Mouse (Mus musculus) fat pad, adult 2 months (tissue): ENCODE data around the gene Wdfy1.

Source experiments
- DNase-seq: peaks from one replicate; pipeline ENCODE4 v3.0.0-alpha.2; 2011; ENCODE audit warnings: low read depth, low spot score; ENCODE audit errors: extremely low read depth

Wdfy1 gene

DNA sequence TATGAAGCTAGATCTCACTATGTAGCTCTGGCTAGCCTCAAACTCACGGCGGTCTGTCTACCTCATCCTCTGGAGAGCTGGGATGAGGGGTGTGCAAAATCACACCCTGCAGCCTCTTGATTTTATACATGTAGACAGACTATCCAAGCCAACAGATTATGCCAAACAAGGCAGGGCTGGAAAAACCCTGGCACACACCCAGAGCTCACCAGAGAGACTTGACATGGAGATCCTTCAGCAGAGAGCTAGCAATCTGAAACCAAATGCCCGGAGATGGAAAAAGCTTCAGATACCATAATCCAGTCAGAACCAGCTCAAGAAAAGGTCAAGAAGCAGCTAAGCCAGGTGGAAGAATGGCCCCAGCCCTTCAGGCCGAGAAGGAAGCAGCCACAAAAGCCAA lies 111.0 kb downstream of the Wdfy1 start:
- DNase-seq = no peak

DNA sequence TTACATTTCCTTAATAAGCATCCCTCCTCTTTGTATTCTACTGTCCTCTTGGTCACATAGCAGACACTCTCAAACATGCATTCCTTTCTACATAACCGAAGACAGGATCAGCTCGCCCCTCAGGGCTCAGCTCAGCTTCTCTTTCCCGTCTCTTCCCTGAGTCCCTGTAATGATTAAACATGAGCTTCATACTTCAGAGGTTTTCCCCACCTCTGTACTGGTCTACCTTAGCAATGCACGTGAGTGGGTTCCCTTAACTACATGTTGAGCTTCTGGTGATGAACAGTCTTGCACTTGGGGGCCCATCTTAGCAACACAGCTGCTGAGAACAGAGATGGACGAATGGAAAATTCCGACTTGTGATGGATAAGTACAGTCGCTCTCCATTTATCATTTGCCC lies 116.3 kb downstream of the Wdfy1 start:
- no peak for DNase-seq

DNA sequence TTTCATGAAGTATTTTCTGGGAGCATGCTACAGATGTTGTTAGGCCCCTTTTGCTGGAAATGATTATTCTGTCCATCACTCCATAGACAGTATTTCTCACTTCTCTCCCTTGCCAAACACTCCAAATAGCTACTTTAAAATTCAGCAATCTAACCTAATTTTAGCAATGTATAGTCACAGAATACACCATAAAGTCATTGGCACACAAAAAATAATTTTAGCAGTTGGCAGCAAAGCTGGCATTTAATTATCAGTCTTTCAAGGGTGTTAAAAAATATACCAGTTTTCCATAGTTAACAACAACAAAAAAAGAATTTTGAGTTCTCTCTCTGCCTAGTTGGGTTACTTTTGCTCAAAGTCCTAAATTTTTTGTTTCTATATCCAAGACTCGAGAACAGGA lies 118.5 kb downstream of the Wdfy1 start:
- no peak for DNase-seq

DNA sequence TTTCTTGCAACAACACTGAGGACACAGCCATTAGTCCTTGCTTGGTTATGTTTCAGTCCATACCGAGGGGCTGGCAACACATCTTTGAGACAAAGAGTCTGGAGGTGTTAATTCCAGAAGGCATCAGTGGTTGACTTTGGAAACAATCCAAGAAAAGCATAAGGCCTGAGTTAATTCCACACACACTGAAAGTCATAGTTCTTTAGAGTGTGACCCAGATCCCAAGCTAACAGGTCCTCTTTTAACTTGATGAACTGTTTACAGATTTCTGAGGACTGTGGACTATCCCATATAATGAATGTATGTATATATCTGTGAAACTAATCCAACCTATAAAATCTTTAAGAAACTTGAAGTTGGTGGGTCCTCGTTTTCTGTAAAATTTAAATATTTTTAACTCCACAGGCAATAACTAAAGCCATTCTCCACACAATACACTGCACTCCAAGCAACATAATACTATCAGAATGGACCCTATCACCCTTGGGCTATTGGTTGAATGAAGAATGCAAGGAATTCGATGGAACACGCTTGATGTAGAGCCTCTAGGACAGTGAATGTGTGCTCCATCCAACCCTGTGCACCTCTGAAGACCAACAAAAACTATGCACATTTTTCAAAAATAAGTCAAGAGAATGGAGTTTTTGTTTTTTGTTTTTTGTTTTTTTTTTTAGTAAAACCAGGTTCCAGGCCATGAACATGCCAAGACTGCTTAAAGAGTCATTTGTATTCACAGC lies 120.0 kb downstream of the Wdfy1 start:
- no peak for DNase-seq

DNA sequence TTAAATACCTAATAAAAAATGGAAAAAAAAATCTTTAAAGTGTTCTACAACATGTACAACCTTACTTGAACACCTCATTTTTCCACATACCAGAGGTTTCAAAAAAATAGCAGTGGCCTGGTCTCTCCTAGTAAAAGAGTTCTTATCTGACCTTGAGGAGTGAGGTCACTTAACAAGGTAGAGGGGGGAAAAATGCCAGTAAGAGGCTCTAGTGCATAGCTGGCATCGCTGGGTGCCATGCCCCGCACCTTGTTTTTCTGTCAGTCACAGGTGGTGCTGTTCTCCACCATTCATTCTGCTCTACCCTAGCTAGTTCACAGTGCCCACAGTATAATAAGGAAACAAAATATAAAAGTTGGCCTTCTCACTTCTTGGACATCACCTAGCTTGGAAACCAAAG lies 121.0 kb downstream of the Wdfy1 start:
- no peak for DNase-seq
